In genomic region chr7:145118406-145118805, GRCm38 (mm10) we compare ENCODE assay signal across 21 mouse cellular contexts.
DNase-seq lines count a peak whose midpoint lies in the region; ATAC-seq and TF ChIP-seq lines count a peak whose summit lies in the region.
"Had no signal": no experiment of that assay in that cellular context is flagged by ENCODE, and none has a peak within 500 bp of the region (broad histone marks: within the 10 kb centered on the region; RNA-seq: fewer than 3 reads in every experiment).

No protein-coding gene starts in this region.

- TF ChIP-seq CTCF in kidney, postnatal 0 days (IDR thresholded peaks at IDR 0.05; ENCODE audit: low read depth) = no peak

- no peaks in the 10 kb centered on the region for H3K9me3 ChIP-seq in kidney, embryonic 15.5 days (replicated peaks)
- H3K9me3 ChIP-seq in kidney, postnatal 0 days (replicated peaks; ENCODE audit: low read length) = no peaks in the 10 kb centered on the region
- H3K9me3 ChIP-seq: embryonic facial prominence, embryonic 13.5 days; embryonic facial prominence, embryonic 15.5 days; forebrain, embryonic 10.5 days had no signal

- no peak for DNase-seq in kidney, postnatal 10 days
- DNase-seq in kidney, postnatal 0 days (ENCODE audit: low spot score) = no peak
- DNase-seq in kidney, postnatal 25 days = no peak
- DNase-seq: adrenal gland, adult 2 months; adrenal gland, postnatal 10 days; adrenal gland, postnatal 25 days; cerebellum, adult 11 months; cerebellum, adult 18-20 months; cerebellum, adult 8-10 months; cerebellum, adult 9-11 months; cerebellum, postnatal 14 days; cerebellum, postnatal 36 days; embryo, embryonic 11 days had no signal

- no peaks in the 10 kb centered on the region for H3K27me3 ChIP-seq in kidney, embryonic 15.5 days
- H3K27me3 ChIP-seq in kidney, postnatal 0 days (ENCODE audit: insufficient read depth, low read length) = no peaks in the 10 kb centered on the region
- H3K27me3 ChIP-seq: embryonic facial prominence, embryonic 13.5 days; embryonic facial prominence, embryonic 15.5 days; forebrain, embryonic 12.5 days had no signal

- H3K4me1 ChIP-seq in kidney, embryonic 15.5 days = peaks cover 27% of the 10 kb centered on the region
- peaks cover 6% of the 10 kb centered on the region; the same call in 1 of the 2 replicates for H3K4me1 ChIP-seq in kidney, postnatal 0 days (replicated peaks; ENCODE audit: insufficient read depth, low read length)
- H3K4me1 ChIP-seq: embryonic facial prominence, embryonic 15.5 days had no signal

- no peak overlapping the region for H3K4me2 ChIP-seq in kidney, embryonic 15.5 days
- no peak overlapping the region for H3K4me2 ChIP-seq in kidney, postnatal 0 days (ENCODE audit: low read length)
- H3K4me2 ChIP-seq: embryonic facial prominence, embryonic 13.5 days; embryonic facial prominence, embryonic 15.5 days; forebrain, embryonic 12.5 days had no signal

- no peaks in the 10 kb centered on the region for H3K36me3 ChIP-seq in kidney, embryonic 15.5 days
- no peaks in the 10 kb centered on the region for H3K36me3 ChIP-seq in kidney, postnatal 0 days (ENCODE audit: insufficient read depth, low read length)
- H3K36me3 ChIP-seq: embryonic facial prominence, embryonic 13.5 days; embryonic facial prominence, embryonic 15.5 days; forebrain, embryonic 10.5 days; forebrain, embryonic 12.5 days had no signal

- H3K27ac ChIP-seq in kidney, embryonic 15.5 days = peak overlapping the region; percentile 54; the same call in 1 of the 2 replicates
- 0 out of 2 replicates have a peak overlapping the region, but pooled peaks have one; percentile 2 for H3K27ac ChIP-seq in kidney, postnatal 0 days
- H3K27ac ChIP-seq: embryonic facial prominence, embryonic 13.5 days; embryonic facial prominence, embryonic 15.5 days; forebrain, embryonic 10.5 days; forebrain, embryonic 12.5 days had no signal

- peak; percentile 67 for ATAC-seq in kidney, embryonic 15.5 days (replicated peaks; ENCODE audit: low FRiP score)
- peak; percentile 61; the same call in 1 of the 2 replicates for ATAC-seq in kidney, postnatal 0 days (replicated peaks; ENCODE audit: low FRiP score, low read depth)
- ATAC-seq: forebrain, embryonic 14.5 days; forebrain, embryonic 16.5 days had no signal

- no peak overlapping the region for H3K9ac ChIP-seq in kidney, embryonic 15.5 days
- no peak overlapping the region for H3K9ac ChIP-seq in kidney, postnatal 0 days (ENCODE audit: low read depth, low read length)
- H3K9ac ChIP-seq: embryonic facial prominence, embryonic 13.5 days; embryonic facial prominence, embryonic 15.5 days; forebrain, embryonic 12.5 days had no signal

- WGBS in kidney, embryonic 15.5 days = 28% methylated on average over 4 of the region's 4 CpGs
- 22% methylated on average over 4 of the region's 4 CpGs for WGBS in kidney, postnatal 0 days

- no peak overlapping the region for H3K4me3 ChIP-seq in kidney, embryonic 15.5 days (replicated peaks)
- H3K4me3 ChIP-seq in kidney, postnatal 0 days (replicated peaks; ENCODE audit: low read depth, low read length) = no peak overlapping the region
- H3K4me3 ChIP-seq: embryonic facial prominence, embryonic 13.5 days; embryonic facial prominence, embryonic 15.5 days; erythroblast, embryonic 14.5 days; forebrain, embryonic 10.5 days; forebrain, embryonic 12.5 days had no signal
